Mouse (Mus musculus) liver, postnatal 0 days (tissue): ENCODE measurements around the gene Hnrnpll.

Source experiments
- CTCF ChIP-seq: sonication (generic); IDR thresholded peaks from 2 replicates; pipeline ENCODE4 v1.5.1; 2016; ENCODE audit warnings: antibody characterized with exemption, low read depth
- EP300 ChIP-seq: IDR thresholded peaks from 2 replicates; pipeline ENCODE4 v1.6.1; 2016; ENCODE audit warnings: antibody characterized with exemption, low read depth, mild to moderate bottlenecking

GRCm38 (mm10) chr17:79982548-79982947 is 79.6 kb downstream of the Hnrnpll start:
- TF ChIP-seq CTCF (no peak), EP300 (peak; percentile 6; the same call in 1 of the 2 replicates)
